Mouse (Mus musculus): Measurements from ENCODE around the gene AU040320.

DNA sequence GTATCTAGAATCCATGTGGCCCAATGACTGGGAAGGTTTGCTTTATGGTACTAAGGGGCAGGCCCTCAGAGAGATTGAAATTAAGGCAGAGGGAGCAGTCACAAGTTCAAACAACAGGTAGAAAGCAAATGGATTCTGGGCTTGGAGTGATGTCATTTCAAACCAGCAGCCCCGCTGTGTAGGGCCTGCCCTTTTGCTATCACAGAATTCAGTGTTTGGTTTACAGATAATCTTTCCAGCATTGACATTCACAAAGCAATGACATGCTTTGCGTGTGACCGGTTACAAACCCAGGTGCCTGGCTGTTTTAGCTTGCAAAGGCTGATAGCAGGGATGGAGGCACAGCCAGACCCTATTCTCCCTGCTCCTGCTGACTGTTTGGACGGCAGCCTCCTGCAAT lies 92.3 kb downstream of the AU040320 start:
- TF ChIP-seq CTCF (IDR thresholded peaks at IDR 0.05; ENCODE audit: low read depth, low read length): no peak
- no peak for TF ChIP-seq POLR2A (IDR thresholded peaks at IDR 0.05; ENCODE audit: insufficient read depth, low read length)
- no peak for TF ChIP-seq EP300 (IDR thresholded peaks at IDR 0.05; ENCODE audit: insufficient read depth, low read depth, low read length)

All from ES-Bruce4 (cell line).